Mouse (Mus musculus) cerebellum, adult 11 months (tissue): ENCODE measurements around the gene Zfp637.
"Not testable (repeated sequence)": the region's sequence is repeated elsewhere in the genome, so short reads cannot be mapped to it uniquely, and the experiment has no call there.

Experiments
- DNase-seq: peaks from one replicate; pipeline ENCODE4 v3.0.0; 2022

The Zfp637 gene

GRCm38 (mm10) chr6:117868187-117868586 lies 27.2 kb downstream of the Zfp637 start:
- DNase-seq, result no peak

- DNase-seq, result no peak
Measured at GRCm38 (mm10) chr6:117871034-117871433, 30.1 kb downstream of the Zfp637 start.

GRCm38 (mm10) chr6:117873450-117873849 lies 32.5 kb downstream of the Zfp637 start:
- not testable (repeated sequence) for DNase-seq

- no peak for DNase-seq
Measured at GRCm38 (mm10) chr6:117874621-117875281, 33.8 kb downstream of the Zfp637 start.

- DNase-seq, result no peak
Measured at GRCm38 (mm10) chr6:117878700-117879407, 37.9 kb downstream of the Zfp637 start.

GRCm38 (mm10) chr6:117879408-117880115 lies 38.6 kb downstream of the Zfp637 start:
- DNase-seq, result peak; percentile 100

- no peak for DNase-seq
Measured at GRCm38 (mm10) chr6:117880394-117880838, 39.4 kb downstream of the Zfp637 start.

- no peak for DNase-seq
Measured at GRCm38 (mm10) chr6:117881229-117881628, 40.2 kb downstream of the Zfp637 start.

GRCm38 (mm10) chr6:117881997-117882396 lies 41.0 kb downstream of the Zfp637 start:
- no peak for DNase-seq

GRCm38 (mm10) chr6:117885943-117886342 lies 45.0 kb downstream of the Zfp637 start:
- DNase-seq, result no peak

GRCm38 (mm10) chr6:117888032-117888431 lies 47.1 kb downstream of the Zfp637 start:
- DNase-seq, result no peak

- no peak for DNase-seq
Measured at GRCm38 (mm10) chr6:117888642-117889096, 47.7 kb downstream of the Zfp637 start.

GRCm38 (mm10) chr6:117890257-117890656 lies 49.3 kb downstream of the Zfp637 start:
- no peak for DNase-seq

GRCm38 (mm10) chr6:117891369-117892160 lies 50.6 kb downstream of the Zfp637 start:
- DNase-seq, result no peak

- DNase-seq, result no peak
Measured at GRCm38 (mm10) chr6:117892386-117892785, 51.4 kb downstream of the Zfp637 start.

GRCm38 (mm10) chr6:117893435-117893834 lies 52.5 kb downstream of the Zfp637 start:
- no peak for DNase-seq
